In genomic region chr5:92349731-92350130, GRCm38 (mm10) we compare ENCODE assay signal across 1 mouse cellular context.
TF ChIP-seq lines count a peak whose summit lies in the region.

No protein-coding gene starts in this region.

TF ChIP-seq in CH12.LX, 34 proteins besides CTCF, POLR2A, EP300 and RAD21:
- TF ChIP-seq CHD2 (IDR thresholded peaks at IDR 0.05; ENCODE audit: low read length), result no peak
- TF ChIP-seq IRF4 (IDR thresholded peaks at IDR 0.05; ENCODE audit: low read depth, low read length), result peak; percentile 38; the same call in 1 of the 2 replicates
